Mouse (Mus musculus) hindlimb bud, embryonic 11.5 days (tissue): ENCODE measurements around the gene Ctxn1.

Source experiments
- DNase-seq: peaks from one replicate; pipeline ENCODE4 v3.0.0-alpha.2; 2012; ENCODE audit warnings: low read depth, low spot score; ENCODE audit errors: extremely low spot score

The Ctxn1 gene

DNA sequence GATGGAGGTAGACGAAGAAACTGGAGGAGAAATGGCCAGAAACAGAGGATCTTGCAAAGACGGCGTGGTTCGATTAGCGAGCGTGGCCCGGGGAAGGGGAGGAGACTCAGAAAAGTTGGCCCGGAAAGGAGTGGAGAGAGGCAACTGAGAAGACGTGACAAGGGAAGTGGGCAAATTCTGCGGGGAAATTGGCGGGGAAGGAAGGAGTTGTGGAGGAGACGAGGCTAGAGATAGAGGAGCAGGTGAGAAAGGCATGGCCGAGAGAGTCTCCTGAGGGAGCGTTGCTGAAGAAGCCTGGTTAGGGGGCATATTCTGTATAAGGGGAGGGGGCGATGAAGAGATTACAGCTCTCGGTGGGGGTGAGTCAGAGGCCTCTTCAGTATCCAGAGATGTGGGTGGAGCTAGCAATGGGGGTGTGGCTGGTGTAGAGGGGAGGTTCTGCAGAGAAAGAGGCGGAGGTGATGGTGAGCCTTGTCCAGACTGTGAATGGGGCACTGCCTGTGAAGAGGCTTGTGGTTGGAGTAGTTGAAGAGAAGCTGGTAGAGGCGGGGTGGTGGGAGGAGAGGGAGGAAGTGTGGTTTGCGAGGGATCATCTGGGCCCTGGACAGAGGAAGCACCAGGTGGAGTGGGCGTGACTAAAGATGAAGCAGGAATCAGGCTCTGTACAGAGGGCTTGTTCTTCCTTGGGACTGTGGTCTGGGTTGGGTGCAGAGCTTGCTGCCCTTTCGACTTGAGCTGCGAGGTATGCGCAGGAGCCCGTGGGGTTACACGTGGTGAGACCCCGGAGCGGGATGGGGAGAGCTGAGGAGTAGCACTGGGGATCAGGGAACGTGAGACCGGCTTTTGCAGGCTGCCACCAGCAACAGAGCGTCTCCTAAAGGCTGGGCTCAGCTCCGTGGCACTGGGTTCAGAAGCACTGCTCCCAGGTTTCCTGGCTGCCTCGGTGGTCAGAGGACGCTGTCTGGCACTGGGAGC, 44.8 kb downstream of the Ctxn1 start:
- no peak for DNase-seq

DNA sequence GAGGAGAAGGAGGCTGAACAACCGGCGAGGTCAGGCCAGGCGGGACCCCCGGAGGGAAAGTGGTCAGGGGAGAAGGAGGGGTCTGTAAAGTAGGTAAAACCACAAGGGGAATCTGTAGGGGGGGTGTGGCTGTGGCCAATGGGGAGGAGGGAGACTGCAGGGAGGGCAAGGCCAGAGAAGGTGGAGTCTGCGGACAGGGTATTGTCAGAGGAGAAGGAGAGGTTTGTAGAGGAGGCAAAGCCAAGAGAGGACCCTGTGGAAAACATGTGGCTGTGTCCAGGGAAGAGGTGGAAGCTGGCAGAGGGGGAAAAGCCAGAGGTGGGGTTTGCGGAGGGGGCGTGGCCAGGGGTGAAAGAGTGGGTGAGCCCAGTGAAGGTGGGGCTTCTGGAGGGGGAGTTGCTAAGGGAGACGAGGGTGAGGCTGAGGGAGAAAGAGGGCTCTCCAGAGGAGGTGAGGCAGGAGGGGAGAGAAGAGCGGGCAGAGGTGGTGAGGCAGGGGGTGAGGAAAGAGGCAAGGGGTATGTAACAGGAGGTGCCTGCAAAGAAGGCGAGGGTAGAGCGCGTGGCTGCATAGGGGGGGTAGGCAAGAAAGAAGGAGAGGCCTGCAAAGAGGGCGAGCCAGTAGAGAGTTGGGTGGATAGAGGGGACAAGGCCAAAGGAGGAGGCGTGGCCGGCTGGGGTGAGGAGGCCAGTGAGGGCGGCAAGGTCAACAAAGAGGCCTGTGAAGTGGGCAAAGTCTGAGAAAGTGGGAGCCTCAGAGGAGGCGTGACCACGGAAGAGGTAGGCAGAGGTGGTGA, 45.7 kb downstream of the Ctxn1 start:
- no peak for DNase-seq

GRCm38 (mm10) chr8:4212809-4213209, 46.3 kb downstream of the Ctxn1 start:
- no peak for DNase-seq

- no peak for DNase-seq
Observed at GRCm38 (mm10) chr8:4211097-4211496, 48.0 kb downstream of the Ctxn1 start.
